Mouse (Mus musculus): ENCODE measurements around the gene BC035947. TPM values are rescaled to one million over a fixed set of nuclear protein-coding genes. Genes with fewer than 3 reads are reported as not detected.
"Not testable (repeated sequence)": the region's sequence is repeated elsewhere in the genome, so short reads cannot be mapped to it uniquely, and the experiment has no call there.

BC035947 gene
- total RNA-seq (2022): under 1 TPM in 1 of 4 experiments, not detected in 3; 0.09 TPM

DNA sequence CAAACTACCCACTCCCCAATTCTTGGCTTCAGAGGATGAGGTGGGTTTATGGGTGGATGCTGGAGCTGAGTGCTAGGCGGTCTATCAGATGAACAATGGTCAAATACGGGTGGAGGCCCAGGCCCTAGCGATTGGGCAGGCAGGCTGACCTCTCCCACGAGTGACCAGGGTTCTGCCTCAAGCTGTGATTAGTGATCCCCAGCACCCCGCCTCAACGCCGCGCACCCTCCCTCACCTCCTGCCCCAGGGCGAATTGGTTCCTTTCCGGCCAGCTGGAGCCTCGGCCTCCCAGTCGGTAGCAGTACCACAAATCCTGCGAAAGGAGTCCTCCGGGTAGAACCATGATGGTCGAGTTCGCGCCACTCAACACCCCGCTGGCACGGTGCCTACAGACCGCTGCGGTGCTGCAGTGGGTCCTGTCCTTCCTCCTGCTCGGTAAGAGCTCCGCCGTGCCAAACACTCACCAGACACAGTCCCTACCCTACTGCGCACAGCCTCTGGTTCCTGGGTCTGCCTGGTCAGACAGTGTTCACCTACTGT is at the start of gene BC035947:
BC035947 (minus strand) TSS at position 538 of the 540 bp plus-strand sequence.
- no peak for DNase-seq (ENCODE audit: low spot score in 2 of 2)

DNA sequence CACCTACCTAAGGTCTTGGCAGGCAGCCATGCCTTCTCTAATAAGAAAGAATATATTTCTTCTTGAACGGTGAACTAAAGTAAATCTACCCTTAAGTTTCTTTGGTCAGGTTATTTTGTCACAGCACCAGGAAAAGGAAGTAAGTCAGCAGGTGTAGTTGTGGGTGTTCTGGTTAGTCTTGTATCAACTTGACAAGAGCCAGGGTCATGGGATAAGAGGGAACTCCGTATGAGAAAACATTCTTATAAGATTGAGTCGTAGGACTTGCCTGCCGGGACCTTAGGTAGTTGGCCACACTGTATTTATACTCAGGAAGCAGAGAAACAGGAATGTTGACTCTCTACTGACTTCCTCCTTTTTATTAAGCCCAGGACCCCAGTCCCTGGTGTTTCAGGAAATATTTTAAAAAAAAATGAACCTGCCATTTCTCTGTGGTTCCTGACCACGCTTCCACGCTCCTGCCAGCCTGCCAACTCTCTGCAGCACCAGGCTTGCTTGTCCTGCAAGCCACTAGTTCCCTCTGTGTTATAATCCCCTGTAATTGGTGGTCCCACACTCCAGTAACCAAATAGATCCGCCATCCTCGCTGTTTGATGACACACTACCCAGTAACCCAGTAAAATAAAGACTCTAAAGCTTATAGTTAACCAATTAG is 42.2 kb upstream of the BC035947 start:
- DNase-seq (ENCODE audit: low spot score in 2 of 2): no peak

DNA sequence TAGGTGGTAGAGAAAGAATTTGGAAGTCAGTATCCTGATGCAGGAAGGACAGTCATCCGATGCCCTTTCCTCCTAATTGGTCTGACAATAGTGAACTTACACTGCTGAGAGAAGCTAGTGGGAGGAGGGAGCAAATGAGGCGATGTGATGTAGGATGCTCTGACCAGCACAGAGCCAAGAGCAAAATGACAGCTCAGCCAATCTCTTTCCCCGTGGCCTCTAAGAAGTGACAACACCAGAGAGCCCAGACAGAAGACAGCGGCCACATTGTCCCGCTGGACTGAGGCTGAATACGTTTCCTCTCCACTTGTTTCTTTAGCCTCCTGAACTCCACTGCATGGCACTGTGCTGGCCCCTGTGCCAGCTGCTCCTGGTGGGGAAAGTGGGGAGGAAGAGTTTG is 37.0 kb upstream of the BC035947 start:
- no peak for DNase-seq (ENCODE audit: low spot score in 2 of 2)

- no peak for DNase-seq (ENCODE audit: low spot score in 2 of 2)
These were observed 34.3 kb upstream of the BC035947 start for GRCm38 (mm10) chr1:78546258-78546657.

GRCm38 (mm10) chr1:78543631-78544030 is 31.7 kb upstream of the BC035947 start:
- not testable (repeated sequence) for DNase-seq (ENCODE audit: low spot score in 2 of 2)

DNA sequence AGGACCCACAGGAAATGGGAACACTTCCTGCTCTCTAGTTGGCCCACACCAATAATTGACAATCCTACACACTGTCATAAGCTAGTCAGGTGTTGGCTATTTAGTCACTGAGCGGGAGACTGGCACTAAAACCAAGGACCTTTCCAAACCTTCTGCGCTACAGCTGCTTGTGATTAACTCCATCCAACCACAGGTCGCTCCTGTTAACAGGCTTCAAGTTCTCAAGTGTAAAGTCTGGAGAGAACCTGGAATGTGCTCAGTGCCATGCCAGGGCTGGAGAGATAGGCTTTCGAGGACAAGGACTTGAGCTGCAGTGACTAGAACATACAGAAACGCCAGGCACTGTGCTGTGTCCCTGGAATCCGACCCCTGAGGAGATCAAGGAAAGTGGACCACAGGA is 27.2 kb upstream of the BC035947 start:
- no peak for DNase-seq (ENCODE audit: low spot score in 2 of 2)

DNA sequence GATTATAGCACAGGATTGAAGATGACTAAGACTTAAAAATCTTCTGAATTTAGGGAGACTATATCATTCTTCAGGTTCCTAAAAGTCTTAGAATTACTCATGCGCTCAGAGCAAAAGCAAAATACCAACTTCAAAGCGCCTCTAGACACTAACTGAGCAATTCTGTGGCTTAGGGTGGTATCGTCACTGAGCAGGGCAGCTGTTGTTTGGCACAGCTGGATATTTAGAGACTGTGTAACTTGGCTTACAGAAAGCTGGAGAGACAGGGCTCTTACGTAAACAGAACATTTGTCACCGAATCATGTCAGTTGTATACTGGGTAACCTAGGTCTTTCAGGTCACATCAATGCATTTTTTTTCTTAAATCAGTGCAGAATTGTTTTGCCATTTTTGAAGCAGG is 26.4 kb upstream of the BC035947 start:
- DNase-seq (ENCODE audit: low spot score in 2 of 2): no peak

DNA sequence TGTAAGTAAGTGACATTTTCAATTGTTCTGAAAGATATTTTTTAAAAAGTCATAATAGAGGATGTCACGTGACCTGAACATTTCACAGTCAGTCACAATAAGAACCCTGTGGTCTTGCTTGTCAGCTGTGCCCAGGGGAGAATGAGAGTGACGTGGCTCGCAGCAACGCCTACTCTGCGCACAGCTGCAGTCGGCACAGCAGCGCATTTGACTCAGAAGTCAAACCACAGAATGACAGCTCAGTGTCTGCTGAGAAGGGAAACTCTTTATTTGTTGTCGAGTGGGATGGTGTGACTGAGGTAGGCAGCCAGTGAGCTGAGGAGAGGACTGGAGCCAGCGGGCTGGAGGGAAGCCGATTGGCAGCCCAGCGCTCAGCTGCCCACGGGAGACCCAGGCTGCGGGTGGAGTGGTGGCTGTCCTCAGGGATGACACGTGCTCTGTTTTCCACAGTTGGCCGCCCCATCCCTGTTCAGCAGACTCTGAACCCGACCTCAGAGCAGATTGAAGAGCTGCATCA is 25.6 kb upstream of the BC035947 start:
- DNase-seq (ENCODE audit: low spot score in 2 of 2): peak; percentile 49 to 50

GRCm38 (mm10) chr1:78536310-78537164 is 24.6 kb upstream of the BC035947 start:
- peak; percentile 64 to 65 for DNase-seq (ENCODE audit: low spot score in 2 of 2)

- no peak for DNase-seq (ENCODE audit: low spot score in 2 of 2)
These were observed 22.6 kb upstream of the BC035947 start for GRCm38 (mm10) chr1:78534428-78535150.

DNA sequence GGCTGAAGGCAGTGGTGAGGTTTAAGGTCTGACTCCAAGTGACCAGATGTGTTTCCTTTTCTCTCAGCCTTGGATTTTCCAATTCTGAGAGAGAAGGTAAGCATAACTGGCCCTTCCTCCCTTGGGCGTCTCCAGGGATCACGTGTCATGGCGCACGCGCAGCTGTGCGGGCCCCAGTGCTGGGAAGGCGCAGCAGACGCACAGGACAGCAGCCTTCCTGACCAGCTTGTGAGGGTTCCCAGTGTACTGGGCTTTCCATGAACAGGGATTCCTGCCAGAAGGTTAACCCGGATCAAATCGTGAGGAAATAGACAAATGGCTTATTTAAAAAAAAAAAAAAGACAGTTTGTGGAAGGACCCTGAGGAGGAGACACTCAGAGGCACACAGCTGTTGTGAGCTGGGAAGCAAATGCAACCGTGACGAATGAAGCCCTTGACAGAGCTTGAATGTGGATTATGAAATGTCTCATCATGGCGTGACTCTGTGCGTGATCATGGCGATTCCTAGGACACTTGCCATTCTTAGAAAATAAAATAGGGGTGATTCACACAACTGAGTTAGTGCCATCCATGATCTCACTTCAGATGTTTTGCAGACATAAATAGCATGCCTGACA is 20.3 kb upstream of the BC035947 start:
- DNase-seq (ENCODE audit: low spot score in 2 of 2): peak; percentile 20 to 36

DNA sequence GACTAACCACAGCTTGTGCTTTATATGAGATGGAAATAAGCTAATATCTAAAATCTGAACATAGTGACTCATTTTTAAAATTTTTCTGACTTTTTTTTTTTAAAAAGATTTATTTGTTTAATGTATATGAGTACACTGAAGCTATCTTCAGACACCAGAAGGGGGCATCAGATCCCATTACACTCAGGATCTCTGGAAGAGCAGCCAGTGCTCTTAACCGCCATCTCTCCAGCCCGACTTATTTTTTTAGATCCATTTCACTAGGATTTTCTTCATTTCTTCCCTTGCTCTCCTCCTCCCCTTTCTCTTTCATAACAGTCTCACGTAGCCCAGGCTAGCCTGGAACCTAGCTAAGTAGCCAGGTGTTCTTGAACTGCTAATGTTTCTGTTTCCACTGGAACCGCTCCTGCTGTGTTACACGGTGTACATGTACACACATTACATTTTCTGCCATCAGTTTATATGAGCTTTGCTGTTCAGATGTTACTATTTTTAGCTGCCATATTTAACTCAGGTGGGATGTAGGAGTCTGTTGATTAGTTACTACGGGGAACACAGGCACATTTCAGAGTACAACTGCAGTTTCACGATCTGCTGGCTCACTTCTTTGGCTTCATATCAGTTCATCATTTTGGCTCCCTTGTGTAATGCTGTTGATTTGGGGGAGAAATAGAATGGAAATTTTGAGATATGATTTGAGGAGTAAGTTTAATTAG is 18.7 kb upstream of the BC035947 start:
- no peak for DNase-seq (ENCODE audit: low spot score in 2 of 2)

- DNase-seq (ENCODE audit: low spot score in 2 of 2): no peak
These were observed 17.1 kb upstream of the BC035947 start for GRCm38 (mm10) chr1:78529011-78529410.

DNA sequence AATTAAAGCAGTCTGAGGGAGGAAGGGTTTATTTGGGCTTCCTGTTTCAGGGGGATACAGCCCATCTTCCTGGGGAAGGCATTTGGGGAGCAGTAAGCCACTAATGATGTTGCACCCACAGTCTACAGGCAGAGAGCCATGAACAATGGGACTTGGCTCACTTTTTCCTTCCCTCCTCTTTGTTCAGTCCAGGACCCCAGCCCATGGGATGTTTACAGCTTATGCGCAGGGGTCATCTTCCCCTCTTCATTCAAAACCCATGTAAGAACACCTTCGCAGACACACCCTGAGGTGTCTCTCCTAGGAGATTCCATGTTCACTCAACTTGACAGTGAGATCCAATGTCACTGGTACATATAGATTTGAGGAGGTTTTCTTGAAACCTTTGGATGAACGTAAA is 16.4 kb upstream of the BC035947 start:
- no peak for DNase-seq (ENCODE audit: low spot score in 2 of 2)

- DNase-seq (ENCODE audit: low spot score in 2 of 2): peak; percentile 23 to 47
These were observed 13.4 kb upstream of the BC035947 start for GRCm38 (mm10) chr1:78525189-78525886.

DNA sequence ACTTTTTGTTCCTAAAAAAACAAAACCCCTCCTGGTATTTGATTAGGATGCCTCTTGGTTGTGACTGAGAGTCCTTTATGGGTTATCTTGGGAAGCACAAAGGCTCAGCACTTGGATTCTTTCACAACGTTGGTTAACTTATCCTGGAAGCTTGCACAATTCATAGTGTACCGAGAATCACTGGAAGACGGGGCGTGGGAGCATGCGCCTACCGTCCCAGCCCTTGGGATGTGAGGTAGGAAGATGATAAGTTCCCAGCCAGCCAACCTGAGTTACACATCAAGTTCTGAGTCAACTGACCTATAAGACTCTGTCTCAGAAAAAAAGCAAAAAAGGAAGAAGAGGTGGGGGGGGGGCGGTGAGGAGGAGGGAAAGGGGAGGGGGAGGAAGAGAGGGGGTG is 6.9 kb upstream of the BC035947 start:
- DNase-seq (ENCODE audit: low spot score in 2 of 2): no peak

- DNase-seq (ENCODE audit: low spot score in 2 of 2): no peak
These were observed 798 bp upstream of the BC035947 start for GRCm38 (mm10) chr1:78512756-78513155.

DNA sequence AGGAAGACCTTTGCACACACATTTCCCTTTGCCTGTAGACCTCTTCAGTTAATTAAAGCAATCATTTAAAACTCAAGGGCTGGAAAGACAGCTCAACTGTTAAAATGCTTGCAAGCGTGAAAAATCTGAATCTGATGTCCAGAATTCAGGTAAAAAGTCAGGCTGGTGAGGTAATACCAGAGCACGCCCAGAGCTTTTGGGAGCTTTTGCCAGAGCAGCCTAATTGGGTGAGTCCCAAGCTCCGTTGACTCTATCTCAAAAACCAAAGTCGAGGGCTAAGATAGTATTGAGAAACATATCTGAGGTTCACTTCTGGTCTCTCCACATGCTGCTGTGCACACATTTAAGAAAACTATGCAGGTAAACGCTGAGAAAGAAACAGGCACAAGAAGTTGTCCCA is 1.1 kb downstream of the BC035947 start, which contains the start of gene Mogat1:
Mogat1 (plus strand) TSS at position 130 of the 400 bp plus-strand sequence.
- DNase-seq (ENCODE audit: low spot score in 2 of 2): no peak

DNA sequence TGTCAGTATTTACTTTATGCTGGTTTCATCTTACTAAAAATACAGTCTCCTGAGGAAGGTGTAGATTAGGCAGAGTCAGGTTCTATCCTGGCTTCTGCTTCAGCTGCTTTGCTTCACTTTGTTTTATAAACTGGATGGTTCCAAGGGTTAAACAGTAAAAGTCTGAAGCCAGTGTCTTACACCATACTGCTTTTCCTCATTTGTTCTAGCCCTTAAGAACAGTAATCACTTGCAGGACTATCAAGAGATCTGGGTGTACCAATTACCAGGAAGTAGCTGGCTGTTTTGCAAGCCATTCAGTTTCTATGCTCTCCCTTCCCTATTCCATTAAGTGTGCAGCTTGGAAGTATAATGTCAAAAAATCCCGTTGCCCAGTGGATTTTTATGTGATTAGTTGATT is 4.8 kb downstream of the BC035947 start:
- no peak for DNase-seq (ENCODE audit: low spot score in 2 of 2)

DNA sequence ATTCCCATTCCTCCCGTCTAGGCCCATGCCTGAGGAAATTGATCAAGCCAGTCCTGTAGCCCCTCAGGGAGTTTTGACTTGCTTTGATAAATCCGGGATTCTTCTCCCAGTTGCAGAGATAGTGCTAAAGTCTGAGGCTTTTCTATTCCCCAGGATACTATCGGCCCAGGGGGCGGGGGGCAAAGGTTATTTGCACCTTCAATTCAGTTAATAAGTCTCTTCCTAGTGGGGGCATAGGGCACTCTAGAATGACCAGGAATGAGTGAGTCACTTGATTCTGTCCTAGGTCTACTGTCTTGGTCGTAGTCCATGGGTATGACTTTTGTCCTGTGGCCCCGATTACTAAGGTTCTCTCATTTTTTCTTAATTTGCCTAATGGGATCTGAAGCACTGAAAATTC is 9.4 kb downstream of the BC035947 start:
- no peak for DNase-seq (ENCODE audit: low spot score in 2 of 2)
